Mouse (Mus musculus): ENCODE measurements around the gene Cyp11a1. TPM values are rescaled to one million over a fixed set of nuclear protein-coding genes. Genes with fewer than 3 reads are reported as not detected.

The Cyp11a1 gene
- polyA plus RNA-seq, 1 experiment from 2014 or later: 0.45 TPM

Other genes starting within 250 kb of the Cyp11a1 start
- 90.2 and 96.7 TPM in 2 replicates for gene Clk3, start 240.6 kb upstream of the Cyp11a1 start, polyA plus RNA-seq (2016; fragmentation: Nextera tagmentation; extraction: Ambion mirVana)
- gene Arid3b, start 169.6 kb upstream of the Cyp11a1 start, polyA plus RNA-seq (2016; fragmentation: Nextera tagmentation; extraction: Ambion mirVana): 20.3 and 20.6 TPM in 2 replicates
- gene Ubl7, start 95.4 kb upstream of the Cyp11a1 start, polyA plus RNA-seq (2016; fragmentation: Nextera tagmentation; extraction: Ambion mirVana): 129 and 138 TPM in 2 replicates
- 0.43 and 1.4 TPM in 2 replicates for gene Sema7a, start 66.3 kb upstream of the Cyp11a1 start, polyA plus RNA-seq (2016; fragmentation: Nextera tagmentation; extraction: Ambion mirVana)
- gene Stra6, start 57.4 kb downstream of the Cyp11a1 start, polyA plus RNA-seq (2016; fragmentation: Nextera tagmentation; extraction: Ambion mirVana): 10.7 and 11.6 TPM in 2 replicates
- 1.5 and 2.4 TPM in 2 replicates for gene Ccdc33, start 112.4 kb downstream of the Cyp11a1 start, polyA plus RNA-seq (2016; fragmentation: Nextera tagmentation; extraction: Ambion mirVana)
- gene Islr, start 197.9 kb downstream of the Cyp11a1 start, polyA plus RNA-seq (2016; fragmentation: Nextera tagmentation; extraction: Ambion mirVana): 16.4 and 17.9 TPM in 2 replicates
- gene Islr2, start 197.9 kb downstream of the Cyp11a1 start, polyA plus RNA-seq (2016; fragmentation: Nextera tagmentation; extraction: Ambion mirVana): 52.3 and 60.8 TPM in 2 replicates
- gene Pml, start 243.4 kb downstream of the Cyp11a1 start, polyA plus RNA-seq (2016; fragmentation: Nextera tagmentation; extraction: Ambion mirVana): 11.1 TPM in 2 replicates
- gene Stoml1, start 246.8 kb downstream of the Cyp11a1 start, polyA plus RNA-seq (2016; fragmentation: Nextera tagmentation; extraction: Ambion mirVana): 52.2 and 53.3 TPM in 2 replicates